In the genomic region with DNA sequence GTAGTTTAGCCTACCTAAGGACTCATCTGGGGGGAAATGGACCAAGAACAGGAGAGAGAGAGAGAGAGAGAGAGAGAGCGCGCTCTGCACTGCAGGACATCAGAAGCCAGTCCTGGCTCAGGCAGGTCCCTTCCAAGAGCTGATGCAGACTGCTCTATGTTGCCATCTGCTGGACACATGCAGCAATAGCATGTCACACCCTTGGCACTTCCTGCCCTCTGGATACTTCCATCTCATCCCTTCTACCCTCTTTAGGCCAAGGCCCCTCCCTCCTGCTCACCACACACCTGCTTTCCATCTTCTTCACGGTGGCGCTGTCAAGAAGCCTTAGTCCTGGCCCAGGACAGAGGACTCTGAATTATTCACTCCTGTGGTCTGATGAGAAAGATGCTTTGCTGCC, we compare ENCODE assay signal across 8 mouse cellular contexts. TPM values are rescaled to one million over a fixed set of nuclear protein-coding genes. Genes with fewer than 3 reads are reported as not detected.
A peak's percentile ranks its signal among the peaks of the same experiment; 100 is the strongest.
DNase-seq lines count a peak whose midpoint lies in the region.

No protein-coding gene starts in this region.

- DNase-seq in layer of hippocampus, adult 11-12 months (ENCODE audit: low spot score): peak; percentile 57
- no peak for DNase-seq in layer of hippocampus, adult 9-10 months (ENCODE audit: low spot score)
- DNase-seq in cerebellum, adult 9-11 months: peak; percentile 82
- peak; percentile 43 to 46 for DNase-seq in gastrocnemius, postnatal 36 days
- peak; percentile 36 for DNase-seq in kidney, adult 11 months
- DNase-seq in liver: peak; percentile 65
- DNase-seq in monocyte, adult 2 months (ENCODE audit: low read depth in 1 of 2, low spot score in 2 of 2): peak; percentile 10 to 29
- DNase-seq in spleen, postnatal 14 days (ENCODE audit: low spot score in 2 of 2): peak; percentile 19 to 47

- intact Hi-C loops in gastrocnemius, postnatal 36 days (cut with DNase I): no loop called here

RNA-seq across cellular contexts. Expression of gene 4931429L15Rik, which starts 5.3 kb away (rescaled TPM):
- not detected for total RNA-seq in gastrocnemius, postnatal 36 days (2021)

RNA-seq across cellular contexts. Expression of gene Bud13, which starts 31.7 kb away (rescaled TPM):
- 1 to 10 TPM; 7.1 to 8.6 TPM for total RNA-seq in gastrocnemius, postnatal 36 days (2021)

RNA-seq across cellular contexts. Expression of gene Zpr1, which starts 41.6 kb away (rescaled TPM):
- 10 to 100 TPM; 21.1 to 28.3 TPM for total RNA-seq in gastrocnemius, postnatal 36 days (2021)

RNA-seq across cellular contexts. Expression of gene Apoa5, which starts 46.1 kb away (rescaled TPM):
- total RNA-seq in gastrocnemius, postnatal 36 days (2021): under 1 TPM in 1 of 2 experiments, not detected in 1; 0.18 TPM
